Mouse (Mus musculus): ENCODE results near the gene Cd99l2.

- TF ChIP-seq USF1 (IDR thresholded peaks at IDR 0.05; ENCODE audit: low read depth) (no peak), POLR2A (IDR thresholded peaks at IDR 0.05; ENCODE audit: insufficient read length, low read depth) (no peak), CEBPB (IDR thresholded peaks at IDR 0.05; ENCODE audit: insufficient read depth, poor library complexity, severe bottlenecking) (no peak), E2F4 (IDR thresholded peaks at IDR 0.05; ENCODE audit: insufficient read depth) (no peak)
Measured at GRCm38 (mm10) chrX:71439473-71439872, 53.2 kb downstream of the Cd99l2 start.

Measured in myocyte (in vitro differentiated cells).